Mouse (Mus musculus): ENCODE measurements around the gene Abhd18. TPM values are rescaled to one million over a fixed set of nuclear protein-coding genes. Genes with fewer than 3 reads are reported as not detected.

The Abhd18 gene
- polyA plus RNA-seq, 1 experiment from 2014 or later, result 7.0 TPM

- no peak overlapping the region for H3K27ac ChIP-seq (replicated peaks; ENCODE audit: low read depth, low read length)
- no peak overlapping the region for H3K9ac ChIP-seq (ENCODE audit: low read depth, low read length)
- H3K4me3 ChIP-seq (ENCODE audit: low read depth, low read length), result no peak overlapping the region
- DNase-seq (ENCODE audit: low spot score), result no peak
- H3K9me3 ChIP-seq (ENCODE audit: control insufficient read depth, low read length), result no peaks in the 10 kb centered on the region
- ATAC-seq (ENCODE audit: low read depth), result no peak
- H3K36me3 ChIP-seq (ENCODE audit: control insufficient read depth, insufficient read depth, low read length), result no peaks in the 10 kb centered on the region
- no peak overlapping the region for H3K4me2 ChIP-seq (ENCODE audit: low read depth, low read length)
- no peaks in the 10 kb centered on the region for H3K4me1 ChIP-seq (ENCODE audit: control insufficient read depth, insufficient read depth, low read length)
- no peaks in the 10 kb centered on the region for H3K27me3 ChIP-seq (replicated peaks; ENCODE audit: control insufficient read depth, insufficient read depth, low read length)
These were observed 112.1 kb downstream of the Abhd18 start for GRCm38 (mm10) chr3:40958831-40959230.

DNA sequence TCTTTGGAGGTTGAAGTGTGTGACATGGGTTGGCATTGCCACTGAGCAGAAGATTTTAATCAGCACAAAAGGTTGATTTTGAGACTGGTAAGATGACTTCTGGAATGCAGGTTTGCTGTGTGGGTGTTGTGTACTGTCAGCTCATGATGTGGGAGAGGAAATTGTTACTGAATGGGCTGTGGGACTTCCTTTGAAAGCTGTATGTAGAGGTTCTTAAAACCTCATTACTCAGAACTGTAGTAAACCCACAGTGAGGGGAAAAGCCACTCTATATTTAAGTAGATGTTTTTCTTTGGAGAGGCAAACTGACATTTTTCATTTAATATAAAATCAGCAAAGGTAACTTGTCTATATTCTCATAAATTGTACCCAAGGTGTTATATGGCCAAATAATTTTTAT lies 134.0 kb downstream of the Abhd18 start:
- DNase-seq (ENCODE audit: low spot score), result no peak
- Histone ChIP-seq H3K27me3 (replicated peaks; ENCODE audit: control insufficient read depth, insufficient read depth, low read length) (no peaks in the 10 kb centered on the region), H3K36me3 (ENCODE audit: control insufficient read depth, insufficient read depth, low read length) (no peaks in the 10 kb centered on the region), H3K9me3 (ENCODE audit: control insufficient read depth, low read length) (no peaks in the 10 kb centered on the region), H3K4me2 (ENCODE audit: low read depth, low read length) (no peak overlapping the region), H3K9ac (ENCODE audit: low read depth, low read length) (no peak overlapping the region), H3K27ac (replicated peaks; ENCODE audit: low read depth, low read length) (no peak overlapping the region), H3K4me1 (ENCODE audit: control insufficient read depth, insufficient read depth, low read length) (no peaks in the 10 kb centered on the region), H3K4me3 (ENCODE audit: low read depth, low read length) (no peak overlapping the region)
- no peak for ATAC-seq (ENCODE audit: low read depth)

DNA sequence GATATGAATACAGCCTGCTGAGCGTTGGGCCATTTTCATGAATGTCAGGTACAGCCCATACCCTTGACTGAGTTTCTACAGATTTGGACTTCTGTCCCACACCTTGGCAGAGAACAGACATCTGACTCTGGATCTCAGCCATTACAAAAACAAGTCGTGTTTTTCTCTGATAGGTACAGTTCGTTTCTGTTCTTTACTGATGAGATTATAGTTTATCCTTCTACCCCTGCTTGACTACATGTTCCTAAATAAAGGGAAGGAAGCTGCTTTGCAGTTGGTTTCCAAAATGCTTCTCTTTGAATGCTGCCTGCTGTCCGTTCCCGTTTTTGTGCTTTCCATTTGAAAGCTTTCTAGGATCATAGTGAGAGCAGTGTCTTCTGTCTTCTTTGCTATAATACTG lies 140.8 kb downstream of the Abhd18 start:
- Histone ChIP-seq H3K4me2 (ENCODE audit: low read depth, low read length) (no peak overlapping the region), H3K36me3 (ENCODE audit: control insufficient read depth, insufficient read depth, low read length) (no peaks in the 10 kb centered on the region), H3K9ac (ENCODE audit: low read depth, low read length) (no peak overlapping the region), H3K27me3 (replicated peaks; ENCODE audit: control insufficient read depth, insufficient read depth, low read length) (no peaks in the 10 kb centered on the region), H3K27ac (replicated peaks; ENCODE audit: low read depth, low read length) (no peak overlapping the region), H3K9me3 (ENCODE audit: control insufficient read depth, low read length) (no peaks in the 10 kb centered on the region), H3K4me3 (ENCODE audit: low read depth, low read length) (no peak overlapping the region), H3K4me1 (ENCODE audit: control insufficient read depth, insufficient read depth, low read length) (no peaks in the 10 kb centered on the region)
- 74% methylated on average over 5 of the region's 5 CpGs for WGBS
- ATAC-seq (ENCODE audit: low read depth) (no peak), DNase-seq (ENCODE audit: low spot score) (no peak)

Other genes with a start within 250 kb of the Abhd18 start
- gene Slc25a31, start 138.1 kb upstream of the Abhd18 start, polyA plus RNA-seq (2014; fragmentation: Nextera tagmentation; extraction: Ambion mirVana), result 0.64 and 0.65 TPM in 2 replicates
- 16.4 and 23.9 TPM in 2 replicates for gene Hspa4l, start 102.5 kb upstream of the Abhd18 start, polyA plus RNA-seq (2014; fragmentation: Nextera tagmentation; extraction: Ambion mirVana)
- 48.9 and 49.2 TPM in 2 replicates for gene Plk4, start 47.0 kb upstream of the Abhd18 start, polyA plus RNA-seq (2014; fragmentation: Nextera tagmentation; extraction: Ambion mirVana)
- gene Mfsd8, start 84 bp upstream of the Abhd18 start, polyA plus RNA-seq (2014; fragmentation: Nextera tagmentation; extraction: Ambion mirVana), result 7.7 and 8.1 TPM in 2 replicates
- gene 1700034I23Rik, start 55.6 kb downstream of the Abhd18 start, polyA plus RNA-seq (2014; fragmentation: Nextera tagmentation; extraction: Ambion mirVana), result 0.30 TPM in 1 of 2 replicates, not detected in the other
- gene Larp1b, start 102.9 kb downstream of the Abhd18 start, polyA plus RNA-seq (2014; fragmentation: Nextera tagmentation; extraction: Ambion mirVana), result 3.1 and 5.9 TPM in 2 replicates
- gene Pgrmc2, start 236.1 kb downstream of the Abhd18 start, polyA plus RNA-seq (2014; fragmentation: Nextera tagmentation; extraction: Ambion mirVana), result 32.5 and 33.7 TPM in 2 replicates

All from embryonic facial prominence, embryonic 14.5 days (tissue).